11 mouse cellular contexts compared by ENCODE assay signal in genomic region chr17:31727230-31727629, GRCm38 (mm10). TPM values are rescaled to one million over a fixed set of nuclear protein-coding genes. Genes with fewer than 3 reads are reported as not detected.
DNase-seq lines count a peak whose midpoint lies in the region; ATAC-seq and TF ChIP-seq lines count a peak whose summit lies in the region.
"Had no signal": no experiment of that assay in that cellular context is flagged by ENCODE, and none has a peak within 500 bp of the region (broad histone marks: within the 10 kb centered on the region; RNA-seq: fewer than 3 reads in every experiment).

No protein-coding gene starts in this region.

- peak overlapping the region; percentile 64; the same call in 1 of the 2 replicates for H3K27ac ChIP-seq in heart, embryonic 10.5 days
- no peak overlapping the region for H3K27ac ChIP-seq in thymus, adult 2 months (ENCODE audit: control insufficient read depth, insufficient read depth, low read length)
- H3K27ac ChIP-seq: embryonic facial prominence, embryonic 12.5 days had no signal

- TF ChIP-seq CTCF in thymus, adult 2 months (IDR thresholded peaks at IDR 0.05; ENCODE audit: borderline replicate concordance, control insufficient read depth, extremely low read depth, insufficient read depth, low read length, poor library complexity), result no peak

- peak; percentile 79 to 91 for DNase-seq in adrenal gland, adult (ENCODE audit: inconsistent age in 2 of 2, low spot score in 1 of 2)
- DNase-seq in adrenal gland, adult 18-20 months (ENCODE audit: low spot score in 2 of 2), result no peak
- DNase-seq in kidney, adult 11 months, result peak; percentile 49
- DNase-seq in kidney, postnatal 4 days, result no peak
- peak; percentile 50 for DNase-seq in 3T3-L1 (ENCODE audit: low read depth, low spot score)
- DNase-seq in heart, embryonic 10.5 days (ENCODE audit: low spot score), result no peak
- DNase-seq in thymus, adult 2 months, result no peak
- DNase-seq: liver, postnatal 0 days had no signal

- H3K4me1 ChIP-seq in heart, embryonic 10.5 days, result peaks cover 82% of the 10 kb centered on the region
- peaks cover 8% of the 10 kb centered on the region; the same call in 1 of the 2 replicates for H3K4me1 ChIP-seq in thymus, adult 2 months (replicated peaks; ENCODE audit: control insufficient read depth, insufficient read depth, low read length)

- 0 out of 2 replicates have a peak, but pooled peaks cover 10% of the 10 kb centered on the region for H3K27me3 ChIP-seq in heart, embryonic 10.5 days (ENCODE audit: insufficient read depth, poor library complexity, severe bottlenecking)
- H3K27me3 ChIP-seq in thymus, adult 2 months (ENCODE audit: control insufficient read depth, insufficient read depth, low read length), result no peaks in the 10 kb centered on the region
- H3K27me3 ChIP-seq: embryonic facial prominence, embryonic 12.5 days had no signal

- WGBS in heart, embryonic 10.5 days, result 64% methylated on average over 4 of the region's 4 CpGs
- WGBS in thymus, adult 2 months, result 67% methylated on average over 4 of the region's 4 CpGs

- H3K36me3 ChIP-seq in heart, embryonic 10.5 days, result no peaks in the 10 kb centered on the region
- no peaks in the 10 kb centered on the region for H3K36me3 ChIP-seq in thymus, adult 2 months (ENCODE audit: control insufficient read depth, insufficient read depth, low read length)
- H3K36me3 ChIP-seq: embryonic facial prominence, embryonic 12.5 days had no signal

- no peaks in the 10 kb centered on the region for H3K9me3 ChIP-seq in heart, embryonic 10.5 days
- H3K9me3 ChIP-seq: embryonic facial prominence, embryonic 12.5 days had no signal

- no peak for TF ChIP-seq POLR2A in thymus, adult 2 months (IDR thresholded peaks at IDR 0.05; ENCODE audit: control insufficient read depth, extremely low read depth, insufficient read depth, low read length, poor library complexity)

- H3K4me3 ChIP-seq in heart, embryonic 10.5 days, result no peak overlapping the region
- H3K4me3 ChIP-seq in thymus, adult 2 months (ENCODE audit: control insufficient read depth, insufficient read depth, low read length), result no peak overlapping the region
- H3K4me3 ChIP-seq: embryonic facial prominence, embryonic 12.5 days had no signal

- no peak for ATAC-seq in megakaryocyte, adult 5-6 weeks (ENCODE audit: poor library complexity, severe bottlenecking)
- ATAC-seq: liver, postnatal 0 days had no signal

RNA-seq across cellular contexts. Expression of gene Cryaa, which starts 49.6 kb away (rescaled TPM):
- not detected for total RNA-seq in adrenal gland, adult 18-20 months (2021)
- not detected in 2 replicates for polyA plus RNA-seq in heart, embryonic 10.5 days (2016; fragmentation: Nextera tagmentation; extraction: Ambion mirVana)
- not detected in 2 replicates for total RNA-seq in megakaryocyte, adult 5-6 weeks (2015)
- not detected in 2 replicates for total RNA-seq in megakaryocyte, adult 5-6 weeks (2017)
- polyA plus RNA-seq in thymus, adult 2 months (2012; rRNA removed), result 2.2 and 4.9 TPM in 2 replicates
- polyA plus RNA-seq: liver, postnatal 0 days; small intestine, adult 2 months had no signal

Comparison
In these comparisons a context has a peak if more than half of its experiments do, and no peak if none do; other contexts are left out.
1. DNase-seq: peak in adrenal gland, adult (2 of 2), kidney, adult 11 months (single experiment) and 3T3-L1 (single experiment); none in adrenal gland, adult 18-20 months (0 of 2), kidney, postnatal 4 days (0 of 2), heart, embryonic 10.5 days (single experiment) and thymus, adult 2 months (single experiment).